Mouse (Mus musculus) G1E (cell line): Measurements from ENCODE around the gene Adap1. TPM values are rescaled to one million over a fixed set of nuclear protein-coding genes. Genes with fewer than 3 reads are reported as not detected.
A peak's percentile ranks its signal among the peaks of the same experiment; 100 is the strongest.

Experiments used
- ATAC-seq: 2 replicates; pipeline ENCODE4 v1.8.0; 2016; ENCODE audit warnings: mild to moderate bottlenecking; ENCODE audit not compliant: insufficient number of reproducible peaks, poor library complexity, low FRiP score, severe bottlenecking; ENCODE audit errors: extremely low read depth
- DNase-seq: peaks from one replicate; pipeline ENCODE4 v3.0.0; 2012; ENCODE audit warnings: low spot score
- H3K27me3 ChIP-seq: 2 replicates; pipeline ENCODE4 v1.6.1; 2012; ENCODE audit warnings: mild to moderate bottlenecking, low read length, inconsistent platforms; ENCODE audit not compliant: insufficient read depth
- H3K36me3 ChIP-seq: replicated peaks from 2 replicates; pipeline ENCODE3; 2012; ENCODE audit warnings: mild to moderate bottlenecking, inconsistent platforms
- H3K4me1 ChIP-seq: 2 replicates; pipeline ENCODE4 v1.6.1; 2012; ENCODE audit warnings: low read depth, low read length, inconsistent platforms, mixed read lengths; ENCODE audit not compliant: insufficient read depth
- H3K4me3 ChIP-seq: 2 replicates; pipeline ENCODE4 v1.5.1; 2012; ENCODE audit warnings: low read depth, mild to moderate bottlenecking, inconsistent platforms, low read length, moderate library complexity, mixed read lengths
- H3K9me3 ChIP-seq: replicated peaks from 2 replicates; pipeline ENCODE4 v1.6.1; 2012; ENCODE audit warnings: inconsistent platforms
- CTCF ChIP-seq: IDR thresholded peaks from 2 replicates; pipeline ENCODE4 v1.5.1; 2012; ENCODE audit warnings: low read depth, low read length, inconsistent platforms, mixed read lengths
- GATA1 ChIP-seq: IDR thresholded peaks from 2 replicates; pipeline ENCODE4 v1.6.1; 2012; ENCODE audit warnings: borderline replicate concordance, low read length, inconsistent platforms, mixed read lengths
- GATA2 ChIP-seq: IDR thresholded peaks from 2 replicates; pipeline ENCODE4 v1.6.1; 2012; ENCODE audit warnings: low read depth, low read length, inconsistent platforms, borderline replicate concordance
- POLR2AphosphoS5 ChIP-seq: IDR thresholded peaks from 2 replicates; pipeline ENCODE4 v1.6.1; 2012; ENCODE audit warnings: low read depth, low read length, inconsistent platforms; ENCODE audit not compliant: insufficient replicate concordance
- TAL1 ChIP-seq: conservative IDR thresholded peaks from 2 replicates; pipeline ENCODE4 v1.6.1; 2012; ENCODE audit warnings: low read depth, low read length, inconsistent platforms, mixed read lengths
- polyA plus RNA-seq: library from polyadenylated mRNA; stranded (reverse); fragments of >175 nt; gene quantifications from 2 replicates; pipeline ENCODE4 v1.2.3, GENCODE M21; 2012
- total RNA-seq, 2 experiments: library from RNA; stranded (forward) in 1 of 2; stranded (reverse) in 1 of 2; fragments of 200-1000 nt in 1 of 2; fragments of >200 nt in 1 of 2; fragmentation: Nextera tagmentation in 1 of 2; gene quantifications; 2 replicates each; pipeline ENCODE4 v1.2.3; 2014 to 2017

Adap1 gene
- total and polyA plus RNA-seq, 3 experiments, result 1.4 to 2.3 (median 1.8) TPM

DNA sequence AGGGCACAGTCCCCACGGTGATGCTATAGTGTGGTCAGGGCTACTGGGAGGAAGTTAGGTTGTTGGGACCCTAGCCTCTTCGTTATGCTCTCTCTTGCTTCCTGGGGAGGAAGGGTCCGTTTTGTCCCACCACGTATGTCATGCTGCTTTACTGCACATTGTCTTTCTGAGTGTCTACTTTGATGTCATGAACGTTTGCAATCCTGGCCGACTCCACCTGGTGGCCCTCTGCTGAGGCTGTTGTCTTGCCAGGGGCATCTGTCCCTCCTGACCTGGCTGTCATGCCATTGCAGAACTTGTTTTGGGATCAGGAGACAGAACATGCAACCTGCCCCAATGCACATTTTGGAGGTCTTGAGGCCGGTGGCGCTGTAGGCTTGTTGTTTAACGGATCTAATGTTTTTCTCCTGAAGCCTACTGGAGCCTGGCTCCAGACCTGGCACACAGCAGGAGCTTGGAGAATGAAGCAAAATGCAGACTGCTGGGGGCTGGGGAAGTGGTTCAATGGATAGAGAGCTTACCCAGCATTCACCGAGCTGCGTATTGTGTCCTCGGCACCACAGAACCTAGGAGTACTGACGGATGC, 782 bp upstream of the Adap1 start:
- DNase-seq (no peak), ATAC-seq (no peak)
- Histone ChIP-seq H3K27me3 (peaks cover 85% of the 10 kb centered on the region), H3K4me3 (no peak overlapping the region), H3K36me3 (no peaks in the 10 kb centered on the region), H3K9me3 (no peaks in the 10 kb centered on the region; the same call in 1 of the 2 replicates), H3K4me1 (peaks cover 16% of the 10 kb centered on the region)
- no peak for TF ChIP-seq CTCF
- no peak for TF ChIP-seq TAL1
- TF ChIP-seq GATA2, result no peak
- TF ChIP-seq POLR2AphosphoS5, result no peak
- no peak for TF ChIP-seq GATA1

DNA sequence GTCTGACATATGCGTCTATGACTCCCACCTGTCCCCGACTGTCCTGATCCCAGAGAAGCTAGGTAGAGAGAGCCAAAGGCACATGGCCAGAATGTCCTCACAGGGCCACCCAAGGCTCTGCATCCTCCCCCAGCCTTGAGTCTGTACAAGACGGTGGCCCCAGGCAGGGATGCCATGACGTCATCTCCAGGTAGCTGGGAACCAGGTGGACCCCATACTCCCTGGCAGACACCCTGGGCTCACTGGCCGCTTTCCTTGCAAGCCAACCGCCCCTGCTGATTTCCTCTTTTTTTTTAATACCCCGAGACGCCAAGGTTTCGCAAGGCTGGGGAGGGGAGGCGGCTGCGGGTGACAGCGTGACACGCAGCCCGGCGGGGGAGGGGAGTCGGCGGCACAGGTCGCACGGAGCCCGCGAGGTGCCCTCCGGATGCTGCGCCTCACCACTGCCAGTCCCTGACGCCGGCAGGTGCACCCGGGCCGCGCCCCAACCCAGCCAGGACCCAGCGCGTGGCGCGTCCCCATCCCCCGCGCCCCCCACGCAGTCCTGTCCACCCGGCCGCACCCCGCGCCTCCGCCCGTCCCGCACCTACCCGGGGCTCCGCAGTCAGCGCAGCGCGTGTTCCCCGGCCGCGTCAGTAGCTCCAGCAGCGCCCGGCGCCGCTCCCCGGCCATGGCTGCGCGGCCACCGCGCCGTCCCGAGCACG, 579 bp downstream of the Adap1 start:
- DNase-seq (no peak), ATAC-seq (no peak)
- no peak for TF ChIP-seq TAL1
- no peak for TF ChIP-seq CTCF
- TF ChIP-seq POLR2AphosphoS5, result no peak
- no peak for TF ChIP-seq GATA1
- TF ChIP-seq GATA2, result no peak
- H3K36me3 ChIP-seq, result no peaks in the 10 kb centered on the region
- peaks cover 16% of the 10 kb centered on the region for H3K4me1 ChIP-seq
- no peaks in the 10 kb centered on the region; the same call in 1 of the 2 replicates for H3K9me3 ChIP-seq
- peak overlapping the region; percentile 64 for H3K4me3 ChIP-seq
- H3K27me3 ChIP-seq, result peaks cover 87% of the 10 kb centered on the region

DNA sequence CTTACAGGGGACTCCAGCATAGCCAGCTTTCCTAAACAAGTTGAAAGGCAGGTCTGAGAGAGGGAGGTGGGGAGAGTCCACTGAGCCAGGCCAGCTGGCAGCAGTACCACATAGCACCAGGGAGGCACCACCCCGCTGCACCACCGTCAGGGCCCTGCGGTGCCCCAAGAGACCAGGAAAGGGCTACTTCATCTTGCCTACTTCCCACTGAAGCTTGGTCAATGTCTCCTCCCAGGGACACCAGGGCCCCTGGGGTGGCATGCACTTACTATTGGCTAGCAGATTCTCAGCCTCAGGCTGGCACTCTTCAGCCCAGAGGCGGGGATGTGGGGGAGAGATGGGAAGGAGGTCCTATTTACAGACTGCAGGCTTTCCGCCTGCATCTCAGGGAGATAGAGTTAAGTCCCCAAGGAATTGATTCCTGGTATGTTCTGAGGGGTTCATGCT, 1.4 kb downstream of the Adap1 start:
- H3K27me3 ChIP-seq, result peaks cover 83% of the 10 kb centered on the region
- ATAC-seq (no peak), DNase-seq (no peak)
- no peak for TF ChIP-seq POLR2AphosphoS5
- no peak for TF ChIP-seq GATA2
- no peak for TF ChIP-seq GATA1
- TF ChIP-seq TAL1, result no peak
- no peak for TF ChIP-seq CTCF
- H3K4me3 ChIP-seq, result no peak overlapping the region
- H3K4me1 ChIP-seq, result peaks cover 16% of the 10 kb centered on the region
- no peaks in the 10 kb centered on the region; the same call in 1 of the 2 replicates for H3K9me3 ChIP-seq
- no peaks in the 10 kb centered on the region for H3K36me3 ChIP-seq

GRCm38 (mm10) chr5:139323260-139323924, 2.0 kb downstream of the Adap1 start:
- no peak overlapping the region for H3K4me3 ChIP-seq
- DNase-seq (no peak), ATAC-seq (no peak)
- TF ChIP-seq POLR2AphosphoS5 (no peak), GATA1 (no peak), GATA2 (no peak), CTCF (no peak), TAL1 (no peak)
- peaks cover 83% of the 10 kb centered on the region for H3K27me3 ChIP-seq
- H3K4me1 ChIP-seq, result peaks cover 16% of the 10 kb centered on the region
- H3K36me3 ChIP-seq, result no peaks in the 10 kb centered on the region
- H3K9me3 ChIP-seq, result no peaks in the 10 kb centered on the region; the same call in 1 of the 2 replicates

GRCm38 (mm10) chr5:139321331-139321730, 4.1 kb downstream of the Adap1 start:
- TF ChIP-seq GATA1, result no peak
- TF ChIP-seq POLR2AphosphoS5, result no peak
- Histone ChIP-seq H3K4me1 (peaks cover 16% of the 10 kb centered on the region), H3K9me3 (no peaks in the 10 kb centered on the region; the same call in 1 of the 2 replicates), H3K27me3 (peaks cover 82% of the 10 kb centered on the region), H3K36me3 (no peaks in the 10 kb centered on the region), H3K4me3 (no peak overlapping the region)
- DNase-seq, result no peak
- ATAC-seq, result no peak

DNA sequence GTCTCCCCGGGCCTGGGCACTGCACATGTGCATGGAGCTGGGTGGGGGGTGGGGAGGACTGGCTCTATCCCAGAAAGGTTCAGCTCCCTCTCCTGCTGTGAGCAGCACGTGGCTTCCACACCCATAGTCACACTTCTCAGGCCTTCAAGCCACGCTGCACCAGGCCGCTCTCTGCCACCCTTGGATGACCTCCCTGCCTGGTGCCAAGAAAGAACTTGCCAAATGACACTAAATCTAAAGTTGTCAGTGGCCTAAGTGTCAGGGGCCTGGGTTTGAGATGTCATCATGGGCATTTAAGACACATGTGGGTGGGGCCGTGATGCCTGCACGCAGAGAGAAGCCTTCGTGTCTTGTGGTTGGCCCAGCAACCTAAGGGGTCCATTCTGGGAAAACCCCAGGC, 5.0 kb downstream of the Adap1 start:
- Histone ChIP-seq H3K9me3 (no peaks in the 10 kb centered on the region; the same call in 1 of the 2 replicates), H3K36me3 (no peaks in the 10 kb centered on the region), H3K4me3 (no peak overlapping the region), H3K27me3 (peaks cover 73% of the 10 kb centered on the region), H3K4me1 (peaks cover 8% of the 10 kb centered on the region)
- ATAC-seq (no peak), DNase-seq (no peak)
- no peak for TF ChIP-seq GATA1
- TF ChIP-seq POLR2AphosphoS5, result no peak
- TF ChIP-seq TAL1, result no peak
- no peak for TF ChIP-seq CTCF
- TF ChIP-seq GATA2, result no peak
